9 mouse cellular contexts compared by ENCODE assay signal in the genomic region with DNA sequence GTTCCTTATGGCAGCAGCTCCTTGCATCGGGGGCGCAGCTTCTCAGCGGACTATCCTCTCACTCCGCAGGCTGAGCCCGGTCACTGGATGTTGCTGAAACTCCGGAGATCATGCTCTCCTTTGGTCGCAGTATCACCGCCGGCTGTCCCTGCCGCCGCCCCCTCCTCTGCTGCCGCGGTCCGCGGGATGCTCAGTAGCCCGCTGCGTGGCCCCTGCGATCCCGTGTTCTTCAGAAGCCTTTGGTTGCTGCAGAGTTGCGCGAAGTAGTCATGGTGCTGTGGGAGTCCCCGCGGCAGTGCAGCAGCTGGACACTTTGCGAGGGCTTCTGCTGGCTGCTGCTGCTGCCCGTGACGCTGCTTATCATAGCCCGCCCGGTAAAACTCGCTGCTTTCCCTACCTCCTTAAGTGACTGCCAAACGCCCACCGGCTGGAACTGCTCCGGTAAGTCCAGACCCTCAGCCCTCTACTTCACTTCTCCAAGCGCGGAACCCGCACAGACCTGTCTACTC. TPM values are rescaled to one million over a fixed set of nuclear protein-coding genes. Genes with fewer than 3 reads are reported as not detected.
DNase-seq lines count a peak whose midpoint lies in the region; ATAC-seq and TF ChIP-seq lines count a peak whose summit lies in the region.
"Had no signal": no experiment of that assay in that cellular context is flagged by ENCODE, and none has a peak within 500 bp of the region (broad histone marks: within the 10 kb centered on the region; RNA-seq: fewer than 3 reads in every experiment).

No protein-coding gene starts in this region.

- peak overlapping the region; percentile 5 for H3ac ChIP-seq in myocyte (ENCODE audit: control insufficient read depth, insufficient read length)

- under 1% methylated on average over 35 of the region's 35 CpGs for WGBS in heart, postnatal 0 days

- H3K27me3 ChIP-seq in heart, postnatal 0 days (ENCODE audit: control insufficient read depth, insufficient read depth, low read length), result peaks cover 27% of the 10 kb centered on the region
- no peaks in the 10 kb centered on the region for H3K27me3 ChIP-seq in myocyte (ENCODE audit: control insufficient read depth, insufficient read depth, insufficient read length)

- H3K27ac ChIP-seq in heart, postnatal 0 days (ENCODE audit: low read depth), result no peak overlapping the region

- H3K4me3 ChIP-seq in heart, postnatal 0 days (ENCODE audit: low read depth, low read length), result peak overlapping the region; percentile 50
- H3K4me3 ChIP-seq in myocyte, result peak overlapping the region; percentile 40

- H3K79me2 ChIP-seq in myocyte (ENCODE audit: control insufficient read depth, insufficient read depth), result no peaks in the 10 kb centered on the region

- no peak for TF ChIP-seq CTCF in heart, postnatal 0 days (IDR thresholded peaks at IDR 0.05; ENCODE audit: low read depth)

- TF ChIP-seq POLR2A in myocyte (IDR thresholded peaks at IDR 0.05; ENCODE audit: insufficient read length, low read depth), result no peak

- peak overlapping the region; percentile 85 for H3K4me2 ChIP-seq in heart, postnatal 0 days (ENCODE audit: low read depth, low read length)
- H3K4me2 ChIP-seq in myocyte (ENCODE audit: low read depth), result peak overlapping the region; percentile 63

- H3K9ac ChIP-seq in heart, postnatal 0 days (replicated peaks; ENCODE audit: low read depth, low read length), result no peak overlapping the region

- intact Hi-C loops in left cerebral cortex, postnatal 14 days (cut with DNase I), result loop anchor here (2.0 to 10.0 kb wide), 2 partner anchors 405 to 667 kb away; no protein-coding TSS in a partner anchor

- no peak for TF ChIP-seq EP300 in heart, postnatal 0 days (IDR thresholded peaks at IDR 0.05; ENCODE audit: low read depth)

- DNase-seq in embryo, embryonic 11 days, result peak; percentile 56
- no peak for DNase-seq in embryo, embryonic 10 days (ENCODE audit: low spot score)
- DNase-seq in urinary bladder, postnatal 25 days (ENCODE audit: low spot score), result peak; percentile 6
- no peak for DNase-seq in urinary bladder, postnatal 4 days (ENCODE audit: low spot score in 2 of 2)
- peak; percentile 21 for DNase-seq in heart, postnatal 0 days (ENCODE audit: low spot score)
- peak; percentile 41 to 47 for DNase-seq in left cerebral cortex, postnatal 14 days (ENCODE audit: low spot score in 2 of 2)
- DNase-seq in Muller cell, postnatal 12 days (ENCODE audit: inconsistent ontology term), result no peak

- H3K4me1 ChIP-seq in heart, postnatal 0 days (ENCODE audit: control insufficient read depth, insufficient read depth), result peaks cover 11% of the 10 kb centered on the region

- peak; percentile 39 for ATAC-seq in heart, postnatal 0 days (ENCODE audit: insufficient read depth, low read depth)

- H3K9me3 ChIP-seq in heart, postnatal 0 days (replicated peaks; ENCODE audit: control insufficient read depth, low read length), result no peaks in the 10 kb centered on the region

- no peaks in the 10 kb centered on the region for H3K36me3 ChIP-seq in heart, postnatal 0 days (replicated peaks; ENCODE audit: control insufficient read depth, insufficient read depth, low read length)
- no peaks in the 10 kb centered on the region for H3K36me3 ChIP-seq in myocyte (ENCODE audit: control insufficient read depth, insufficient read depth)

TF ChIP-seq in myocyte, 11 proteins besides CTCF, POLR2A, EP300 and RAD21:
- TF ChIP-seq CEBPB (IDR thresholded peaks at IDR 0.05; ENCODE audit: insufficient read depth, poor library complexity, severe bottlenecking) (no peak), MAX (IDR thresholded peaks at IDR 0.05; ENCODE audit: low read depth) (no peak), USF1 (IDR thresholded peaks at IDR 0.05; ENCODE audit: low read depth) (no peak), REST (IDR thresholded peaks at IDR 0.05; ENCODE audit: insufficient read depth, insufficient read length) (no peak), SRF (IDR thresholded peaks at IDR 0.05; ENCODE audit: control insufficient read depth, insufficient read length, low read depth) (no peak), E2F4 (IDR thresholded peaks at IDR 0.05; ENCODE audit: insufficient read depth) (no peak), MYOG (IDR thresholded peaks at IDR 0.05; ENCODE audit: control insufficient read depth in 1 of 3, insufficient read depth in 1 of 3, insufficient read length in 2 of 3, low read depth in 2 of 3) (peak in 2 of 3 experiments; percentile 19 to 28), TCF3 (IDR thresholded peaks at IDR 0.05; ENCODE audit: insufficient read length, low read depth) (no peak)

RNA-seq across cellular contexts. Expression of a gene that starts 27.3 kb away (rescaled TPM):
- total RNA-seq in heart, postnatal 0 days (2014; rRNA removed; ENCODE audit: low replicate concordance), result 0.15 and 0.23 TPM in 2 replicates
- 0.51 and 0.80 TPM in 2 replicates for polyA plus RNA-seq in heart, postnatal 0 days (2015; fragmentation: Nextera tagmentation; extraction: Ambion mirVana)
- 10 to 100 TPM; 41.3 to 48.3 TPM for total RNA-seq in left cerebral cortex, postnatal 14 days (2021)
- 5.1 TPM for polyA plus RNA-seq in myocyte (2012; fragmentation: generic; extraction: Trizol)
- total RNA-seq: MEL had no signal

Comparison
In these comparisons a context has a peak if more than half of its experiments do, and no peak if none do; other contexts are left out.
1. DNase-seq: peak in embryo, embryonic 11 days (single experiment), urinary bladder, postnatal 25 days (single experiment), heart, postnatal 0 days (single experiment) and left cerebral cortex, postnatal 14 days (2 of 2); none in embryo, embryonic 10 days (single experiment), urinary bladder, postnatal 4 days (0 of 2) and Muller cell, postnatal 12 days (single experiment).
2. RNA of a gene that starts 27.3 kb away (total RNA-seq): 41.3 to 48.3 TPM in left cerebral cortex, postnatal 14 days; 0.15 to 0.23 TPM in heart, postnatal 0 days; every median in the first group is over 10 times any median in the second.